Mouse (Mus musculus) left cerebral cortex, postnatal 4 days (tissue): ENCODE measurements around the gene Gbp8. TPM values are rescaled to one million over a fixed set of nuclear protein-coding genes. Genes with fewer than 3 reads are reported as not detected.
A peak's percentile ranks its signal among the peaks of the same experiment; 100 is the strongest.
"Not testable (repeated sequence)": the region's sequence is repeated elsewhere in the genome, so short reads cannot be mapped to it uniquely, and the experiment has no call there.

Experiments used
- DNase-seq: peaks from one replicate; pipeline ENCODE4 v3.0.0-alpha.2; 2022
- intact Hi-C: fragments of 180-260 bp; cut with DNase I; formaldehyde crosslinking; loops from one replicate; pipeline ENCODE4 v1.15.1; 2025
- total RNA-seq, 2 experiments: library from RNA; stranded (reverse); gene quantifications; 2 replicates each; pipeline ENCODE4 v1.2.3; 2021

Gbp8 gene
- under 1 TPM; 0.22 to 0.34 TPM for total RNA-seq

GRCm38 (mm10) chr5:105139409-105140088, at the start of gene Gbp8, which contains the start of the genes Gbp9 and Gbp4:
Gene Gbp8, minus strand, starts transcription at chr5:105139540.
Gene Gbp9, minus strand, starts transcription at chr5:105139539.
Gene Gbp4, minus strand, starts transcription at chr5:105139586.
- intact Hi-C loops, DNase-seq: not testable (repeated sequence)

GRCm38 (mm10) chr5:105181446-105181845, 42.1 kb upstream of the Gbp8 start:
- intact Hi-C loops = no loop called here
- DNase-seq = no peak

- intact Hi-C loops = no loop called here
- no peak for DNase-seq
Measured at GRCm38 (mm10) chr5:105156582-105156981, 17.2 kb upstream of the Gbp8 start.

- no peak for DNase-seq
- intact Hi-C loops = no loop called here
Measured at GRCm38 (mm10) chr5:105154049-105154448, 14.7 kb upstream of the Gbp8 start.

GRCm38 (mm10) chr5:105148062-105148461, 8.7 kb upstream of the Gbp8 start:
- intact Hi-C loops, DNase-seq: not testable (repeated sequence)

- no peak for DNase-seq
- intact Hi-C loops = no loop called here
Measured at GRCm38 (mm10) chr5:105146447-105146846, 7.1 kb upstream of the Gbp8 start.

GRCm38 (mm10) chr5:105145731-105146130, 6.4 kb upstream of the Gbp8 start:
- DNase-seq, intact Hi-C loops: not testable (repeated sequence)

- DNase-seq, intact Hi-C loops: not testable (repeated sequence)
Measured at GRCm38 (mm10) chr5:105140089-105140810, 910 bp upstream of the Gbp8 start.

- DNase-seq = no peak
- intact Hi-C loops = no loop called here
Measured at GRCm38 (mm10) chr5:105138906-105139305, 434 bp downstream of the Gbp8 start.

- DNase-seq, intact Hi-C loops: not testable (repeated sequence)
Measured at GRCm38 (mm10) chr5:105136706-105137304, 2.5 kb downstream of the Gbp8 start.

- peak; percentile 17 for DNase-seq
- intact Hi-C loops = not testable (repeated sequence)
Measured at GRCm38 (mm10) chr5:105121731-105122130, 17.6 kb downstream of the Gbp8 start.

GRCm38 (mm10) chr5:105115740-105116139, 23.6 kb downstream of the Gbp8 start:
- no peak for DNase-seq
- intact Hi-C loops = no loop called here

GRCm38 (mm10) chr5:105114696-105115095, 24.6 kb downstream of the Gbp8 start:
- intact Hi-C loops = no loop called here

GRCm38 (mm10) chr5:105113656-105114055, 25.7 kb downstream of the Gbp8 start:
- intact Hi-C loops = no loop called here
- no peak for DNase-seq

More at GRCm38 (mm10) chr5:105114696-105115095, 24.6 kb downstream of the Gbp8 start:
- no peak for DNase-seq

GRCm38 (mm10) chr5:105110271-105110852, 29.0 kb downstream of the Gbp8 start:
- intact Hi-C loops, DNase-seq: not testable (repeated sequence)

GRCm38 (mm10) chr5:105109775-105110174, 29.6 kb downstream of the Gbp8 start:
- intact Hi-C loops, DNase-seq: not testable (repeated sequence)

- DNase-seq, intact Hi-C loops: not testable (repeated sequence)
Measured at GRCm38 (mm10) chr5:105105689-105106088, 33.7 kb downstream of the Gbp8 start.

GRCm38 (mm10) chr5:105081900-105082299, 57.4 kb downstream of the Gbp8 start:
- intact Hi-C loops = no loop called here
- DNase-seq = no peak

GRCm38 (mm10) chr5:105068356-105068755, 71.0 kb downstream of the Gbp8 start:
- intact Hi-C loops, DNase-seq: not testable (repeated sequence)

- intact Hi-C loops, DNase-seq: not testable (repeated sequence)
Measured at GRCm38 (mm10) chr5:105064443-105064842, 74.9 kb downstream of the Gbp8 start.

GRCm38 (mm10) chr5:105063321-105063720, 76.0 kb downstream of the Gbp8 start:
- intact Hi-C loops = no loop called here
- DNase-seq = no peak
